Mouse (Mus musculus): ENCODE data around the gene Adck2. TPM values are rescaled to one million over a fixed set of nuclear protein-coding genes. Genes with fewer than 3 reads are reported as not detected.

The Adck2 gene
- polyA plus RNA-seq, 1 experiment: 15.2 TPM

DNA sequence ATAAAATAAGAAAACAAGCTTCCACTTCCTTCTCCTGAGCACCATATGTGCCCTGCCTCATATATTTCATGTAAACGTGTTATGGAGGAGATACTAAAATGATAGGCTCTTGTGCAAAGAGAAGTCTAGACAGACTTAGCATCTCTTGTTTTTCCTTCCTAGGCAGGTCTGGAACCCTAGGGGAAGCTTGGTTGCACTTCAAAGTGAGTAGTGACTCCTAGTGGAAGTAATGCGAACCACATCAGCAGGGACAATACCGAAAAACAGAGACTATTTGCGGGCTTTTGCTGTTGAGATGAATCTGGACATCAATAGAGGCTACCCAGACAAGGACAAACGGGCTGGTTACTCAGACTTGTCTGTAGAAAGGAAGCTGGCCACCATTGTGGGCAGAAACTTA, 6.1 kb upstream of the Adck2 start:
- WGBS: 12% methylated on average over 5 of the region's 5 CpGs
- TF ChIP-seq POLR2A (IDR thresholded peaks at IDR 0.05; ENCODE audit: borderline replicate concordance, control insufficient read depth, low read depth, low read length) (no peak), CTCF (IDR thresholded peaks at IDR 0.05; ENCODE audit: control insufficient read depth, insufficient read depth, low read length) (0 out of 2 replicates have a peak, but pooled peaks have one; percentile 17)
- Histone ChIP-seq H3K27ac (ENCODE audit: control insufficient read depth, insufficient read depth, low read depth, low read length, poor library complexity) (no peak overlapping the region), H3K4me1 (ENCODE audit: control insufficient read depth, insufficient read depth, low read length) (no peaks in the 10 kb centered on the region; the same call in 1 of the 2 replicates), H3K4me3 (replicated peaks; ENCODE audit: control insufficient read depth, low read depth, low read length) (no peak overlapping the region)

DNA sequence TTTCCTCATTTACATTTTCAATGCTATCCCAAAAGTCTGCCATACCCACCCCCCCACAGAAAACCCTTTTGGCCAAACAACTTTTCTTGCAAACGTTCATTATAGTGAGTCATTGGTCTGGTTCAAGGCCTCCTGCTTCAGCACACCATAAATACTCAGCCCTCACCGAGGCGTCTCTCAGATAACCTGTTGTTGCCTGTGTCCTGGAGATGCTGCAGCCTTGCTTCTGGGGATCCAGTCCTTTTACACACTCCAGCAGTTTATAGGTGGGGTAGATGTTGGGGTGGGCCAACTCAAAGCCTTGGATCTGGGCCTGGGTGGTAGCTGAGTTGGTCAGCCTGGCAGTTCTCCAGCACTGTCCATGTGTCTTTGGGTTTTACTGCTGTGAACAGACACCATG, 3.2 kb upstream of the Adck2 start:
- 69% methylated on average over 3 of the region's 3 CpGs for WGBS
- Histone ChIP-seq H3K4me1 (ENCODE audit: control insufficient read depth, insufficient read depth, low read length) (no peaks in the 10 kb centered on the region; the same call in 1 of the 2 replicates), H3K4me3 (replicated peaks; ENCODE audit: control insufficient read depth, low read depth, low read length) (no peak overlapping the region), H3K27ac (ENCODE audit: control insufficient read depth, insufficient read depth, low read depth, low read length, poor library complexity) (no peak overlapping the region)
- no peak for TF ChIP-seq CTCF (IDR thresholded peaks at IDR 0.05; ENCODE audit: control insufficient read depth, insufficient read depth, low read length)
- TF ChIP-seq POLR2A (IDR thresholded peaks at IDR 0.05; ENCODE audit: borderline replicate concordance, control insufficient read depth, low read depth, low read length): no peak

DNA sequence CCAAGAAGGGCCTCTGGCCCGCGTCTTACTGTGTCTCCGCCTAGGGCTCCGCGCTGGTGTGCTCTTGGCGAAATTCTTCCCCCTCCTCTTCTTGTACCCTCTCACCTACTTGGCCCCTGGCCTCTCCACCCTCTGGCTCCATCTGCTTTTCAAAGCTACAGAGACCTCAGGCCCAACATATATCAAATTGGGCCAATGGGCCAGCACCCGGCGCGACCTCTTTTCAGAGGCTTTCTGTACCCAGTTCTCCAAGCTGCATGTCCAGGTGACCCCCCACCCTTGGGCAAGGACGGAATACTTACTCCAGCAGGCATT, 839 bp downstream of the Adck2 start:
- TF ChIP-seq CTCF (IDR thresholded peaks at IDR 0.05; ENCODE audit: control insufficient read depth, insufficient read depth, low read length) (no peak), POLR2A (IDR thresholded peaks at IDR 0.05; ENCODE audit: borderline replicate concordance, control insufficient read depth, low read depth, low read length) (no peak)
- H3K4me3 ChIP-seq (replicated peaks; ENCODE audit: control insufficient read depth, low read depth, low read length): peak overlapping the region; percentile 75
- 40% methylated on average over 10 of the region's 10 CpGs for WGBS

DNA sequence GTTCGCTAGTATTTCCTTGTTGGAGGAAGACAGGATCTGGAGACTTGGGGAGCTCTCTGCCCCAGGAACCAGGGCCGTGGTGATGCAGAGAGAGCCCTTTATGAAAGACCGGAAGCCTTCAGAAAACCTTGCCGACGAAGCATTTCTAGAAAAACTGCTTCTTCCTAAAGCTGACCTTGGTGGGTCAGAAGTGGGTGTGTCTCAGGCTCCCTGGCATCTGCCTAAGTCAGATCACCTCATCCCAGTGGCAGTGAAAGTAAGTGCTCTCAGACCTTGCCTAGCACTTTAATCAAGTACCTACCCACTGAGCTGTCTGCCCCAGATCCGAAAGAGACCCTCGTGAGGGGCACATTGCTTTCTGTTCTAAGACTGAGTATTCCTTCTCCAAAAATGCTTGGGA, 1.3 kb downstream of the Adck2 start:
- Histone ChIP-seq H3K27ac (ENCODE audit: control insufficient read depth, insufficient read depth, low read depth, low read length, poor library complexity) (no peak overlapping the region), H3K4me1 (ENCODE audit: control insufficient read depth, insufficient read depth, low read length) (no peaks in the 10 kb centered on the region; the same call in 1 of the 2 replicates), H3K4me3 (replicated peaks; ENCODE audit: control insufficient read depth, low read depth, low read length) (no peak overlapping the region)
- WGBS: 69% methylated on average over 7 of the region's 7 CpGs
- TF ChIP-seq CTCF (IDR thresholded peaks at IDR 0.05; ENCODE audit: control insufficient read depth, insufficient read depth, low read length) (no peak), POLR2A (IDR thresholded peaks at IDR 0.05; ENCODE audit: borderline replicate concordance, control insufficient read depth, low read depth, low read length) (no peak)

More for the DNA sequence above, 839 bp downstream of the Adck2 start:
- Histone ChIP-seq H3K4me1 (ENCODE audit: control insufficient read depth, insufficient read depth, low read length) (no peaks in the 10 kb centered on the region; the same call in 1 of the 2 replicates), H3K27ac (ENCODE audit: control insufficient read depth, insufficient read depth, low read depth, low read length, poor library complexity) (no peak overlapping the region)

DNA sequence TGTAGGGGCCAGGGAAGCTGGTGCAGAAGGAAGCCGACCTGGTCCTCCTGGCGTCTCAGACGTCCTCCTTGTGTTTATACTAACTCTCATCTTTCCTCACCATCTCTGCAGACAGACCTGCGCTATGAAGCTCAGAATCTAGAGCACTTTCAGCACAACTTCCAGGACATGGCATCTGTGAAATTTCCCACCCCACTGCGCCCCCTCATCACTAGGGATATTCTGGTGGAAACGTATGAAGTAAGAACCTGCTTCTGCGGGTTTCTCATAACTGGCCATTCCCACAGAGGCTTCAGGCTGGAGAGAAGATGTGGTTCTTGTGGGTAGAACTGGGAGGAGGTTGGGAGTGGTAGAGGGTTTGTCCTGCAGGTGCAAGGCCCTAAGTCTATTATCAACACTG, 5.9 kb downstream of the Adck2 start:
- H3K27ac ChIP-seq (ENCODE audit: control insufficient read depth, insufficient read depth, low read depth, low read length, poor library complexity): no peak overlapping the region
- TF ChIP-seq CTCF (IDR thresholded peaks at IDR 0.05; ENCODE audit: control insufficient read depth, insufficient read depth, low read length): no peak
- no peak for TF ChIP-seq POLR2A (IDR thresholded peaks at IDR 0.05; ENCODE audit: borderline replicate concordance, control insufficient read depth, low read depth, low read length)
- no peaks in the 10 kb centered on the region for H3K4me1 ChIP-seq (ENCODE audit: control insufficient read depth, insufficient read depth, low read length)
- no peak overlapping the region for H3K4me3 ChIP-seq (replicated peaks; ENCODE audit: control insufficient read depth, low read depth, low read length)
- 87% methylated on average over 7 of the region's 7 CpGs for WGBS

DNA sequence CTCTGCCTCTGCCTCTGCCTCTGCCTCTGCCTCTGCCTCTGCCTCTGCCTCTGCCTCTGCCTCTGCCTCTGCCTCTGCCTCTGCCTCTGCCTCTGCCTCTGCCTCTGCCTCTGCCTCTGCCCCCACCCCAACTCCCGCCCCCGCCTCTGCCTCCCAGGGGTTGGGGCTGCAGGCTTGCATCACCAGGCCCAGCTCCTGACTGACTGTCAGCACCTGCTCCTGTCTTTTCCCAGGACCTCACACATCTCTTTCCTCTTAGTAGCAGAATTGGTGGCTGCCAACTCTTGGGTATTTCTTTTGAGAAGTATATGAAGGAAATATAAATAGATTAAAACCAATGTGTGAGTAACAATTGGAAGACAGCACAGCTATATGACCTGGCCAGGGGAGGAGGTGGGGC, 6.9 kb downstream of the Adck2 start:
- H3K27ac ChIP-seq (ENCODE audit: control insufficient read depth, insufficient read depth, low read depth, low read length, poor library complexity): no peak overlapping the region
- TF ChIP-seq CTCF (IDR thresholded peaks at IDR 0.05; ENCODE audit: control insufficient read depth, insufficient read depth, low read length) (no peak), POLR2A (IDR thresholded peaks at IDR 0.05; ENCODE audit: borderline replicate concordance, control insufficient read depth, low read depth, low read length) (no peak)
- H3K4me3 ChIP-seq (replicated peaks; ENCODE audit: control insufficient read depth, low read depth, low read length): no peak overlapping the region
- WGBS: 51% methylated on average over 2 of the region's 2 CpGs
- H3K4me1 ChIP-seq (ENCODE audit: control insufficient read depth, insufficient read depth, low read length): no peaks in the 10 kb centered on the region

DNA sequence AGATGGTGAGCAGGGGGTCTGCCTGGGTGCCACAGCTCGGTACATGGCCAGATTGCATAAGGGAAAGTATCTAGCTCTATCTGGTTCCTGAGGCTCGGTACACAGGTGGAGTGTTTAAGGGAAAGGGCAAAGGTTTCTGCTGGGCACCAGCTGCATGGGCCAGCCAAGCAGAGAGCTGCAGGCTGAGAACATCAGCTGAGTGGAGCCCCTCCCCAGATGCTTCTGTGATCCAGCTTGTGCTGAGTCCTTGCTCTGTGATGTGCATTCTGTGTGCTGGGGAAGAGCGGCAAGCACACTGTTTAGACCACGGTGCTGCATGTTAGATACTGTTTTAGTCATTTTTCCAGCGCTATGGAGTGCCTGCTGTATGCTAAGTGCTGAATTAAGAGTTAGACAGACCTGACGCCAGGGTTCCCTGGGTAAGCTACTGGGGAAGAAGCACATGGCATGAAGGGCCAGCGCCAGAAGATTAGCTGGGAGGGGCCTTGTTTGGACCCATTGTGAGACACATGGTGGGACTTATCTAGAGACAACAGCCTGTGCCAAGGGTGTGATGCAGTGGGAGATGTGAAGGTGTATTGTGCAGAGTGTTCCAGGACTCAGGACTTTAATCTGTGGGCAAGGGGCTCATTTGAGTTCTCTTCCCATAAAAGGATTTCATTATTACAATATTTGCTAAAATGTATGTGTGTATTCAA, 7.6 kb downstream of the Adck2 start:
- H3K4me1 ChIP-seq (ENCODE audit: control insufficient read depth, insufficient read depth, low read length): no peaks in the 10 kb centered on the region
- 75% methylated on average over 7 of the region's 7 CpGs for WGBS
- TF ChIP-seq POLR2A (IDR thresholded peaks at IDR 0.05; ENCODE audit: borderline replicate concordance, control insufficient read depth, low read depth, low read length) (no peak), CTCF (IDR thresholded peaks at IDR 0.05; ENCODE audit: control insufficient read depth, insufficient read depth, low read length) (no peak)
- peak overlapping the region; percentile 0; the same call in 1 of the 2 replicates for H3K27ac ChIP-seq (ENCODE audit: control insufficient read depth, insufficient read depth, low read depth, low read length, poor library complexity)
- no peak overlapping the region for H3K4me3 ChIP-seq (replicated peaks; ENCODE audit: control insufficient read depth, low read depth, low read length)

DNA sequence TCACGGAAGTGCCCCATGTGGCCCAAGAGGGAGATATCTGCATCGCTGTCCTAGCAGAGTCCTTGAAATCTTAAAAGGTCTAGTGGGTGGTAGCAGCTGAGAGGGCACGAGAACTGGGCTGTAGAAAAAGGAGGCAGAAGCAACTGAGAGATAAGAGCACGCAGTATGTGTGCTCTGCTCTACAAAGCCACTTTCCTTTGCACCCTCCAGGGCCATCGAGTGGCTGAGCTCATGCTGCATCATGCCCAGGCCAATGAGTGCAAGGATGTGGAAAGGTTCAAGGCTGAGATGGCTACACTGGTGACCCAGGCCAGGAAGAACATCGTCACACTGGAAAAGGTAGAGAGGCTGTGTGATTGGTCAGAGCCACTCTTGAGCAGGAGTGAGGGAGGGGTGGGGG, 11.8 kb downstream of the Adck2 start, which contains the start of gene Gm42420:
Gene Gm42420 (plus strand): TSS at position 237 of the 400 bp plus-strand sequence.
- Histone ChIP-seq H3K4me3 (replicated peaks; ENCODE audit: control insufficient read depth, low read depth, low read length) (no peak within 1 kb of the TSS), H3K27ac (ENCODE audit: control insufficient read depth, insufficient read depth, low read depth, low read length, poor library complexity) (no peak within 1 kb of the TSS), H3K4me1 (ENCODE audit: control insufficient read depth, insufficient read depth, low read length) (no peaks in the 10 kb centered on the region)
- WGBS: 84% methylated on average over 6 of the region's 6 CpGs
- TF ChIP-seq POLR2A (IDR thresholded peaks at IDR 0.05; ENCODE audit: borderline replicate concordance, control insufficient read depth, low read depth, low read length) (no peak), CTCF (IDR thresholded peaks at IDR 0.05; ENCODE audit: control insufficient read depth, insufficient read depth, low read length) (no peak)

Measured in bone marrow, adult 2 months (tissue).